Mouse (Mus musculus) embryo, embryonic 10.5 days (tissue): ENCODE measurements around the gene Fut11.
A peak's percentile ranks its signal among the peaks of the same experiment; 100 is the strongest.
"Not testable (repeated sequence)": the region's sequence is repeated elsewhere in the genome, so short reads cannot be mapped to it uniquely, and the experiment has no call there.

ENCODE experiments used
- DNase-seq: peaks from one replicate; pipeline ENCODE4 v3.0.0-alpha.2; 2015; ENCODE audit warnings: low spot score

Gene Fut11

GRCm38 (mm10) chr14:20674064-20674833 is 20.5 kb upstream of the Fut11 start, which contains the start of gene Sec24c:
Gene Sec24c, plus strand, starts transcription at chr14:20674308.
- DNase-seq = peak; percentile 100

- no peak for DNase-seq
Measured at GRCm38 (mm10) chr14:20677906-20678305, 16.9 kb upstream of the Fut11 start.

- no peak for DNase-seq
Measured at GRCm38 (mm10) chr14:20681742-20682141, 13.0 kb upstream of the Fut11 start.

GRCm38 (mm10) chr14:20682498-20682897 is 12.3 kb upstream of the Fut11 start:
- no peak for DNase-seq

- no peak for DNase-seq
Measured at GRCm38 (mm10) chr14:20686576-20686975, 8.2 kb upstream of the Fut11 start.

- DNase-seq = no peak
Measured at GRCm38 (mm10) chr14:20689009-20689408, 5.8 kb upstream of the Fut11 start.

GRCm38 (mm10) chr14:20691772-20692171 is 3.0 kb upstream of the Fut11 start:
- no peak for DNase-seq

GRCm38 (mm10) chr14:20693589-20694101 is 1.1 kb upstream of the Fut11 start:
- no peak for DNase-seq

- DNase-seq = no peak
Measured at GRCm38 (mm10) chr14:20694185-20694883, 434 bp upstream of the Fut11 start.

GRCm38 (mm10) chr14:20695761-20696520 is 1.2 kb downstream of the Fut11 start:
- DNase-seq = peak; percentile 12

GRCm38 (mm10) chr14:20696986-20697385 is 2.2 kb downstream of the Fut11 start:
- DNase-seq = peak; percentile 69

GRCm38 (mm10) chr14:20698515-20698914 is 3.7 kb downstream of the Fut11 start:
- no peak for DNase-seq

GRCm38 (mm10) chr14:20700362-20700761 is 5.6 kb downstream of the Fut11 start:
- DNase-seq = no peak

GRCm38 (mm10) chr14:20701554-20701953 is 6.8 kb downstream of the Fut11 start:
- DNase-seq = no peak

- peak; percentile 13 for DNase-seq
Measured at GRCm38 (mm10) chr14:20702096-20702740, 7.5 kb downstream of the Fut11 start.

GRCm38 (mm10) chr14:20702741-20703381 is 8.1 kb downstream of the Fut11 start, which contains the start of gene Chchd1:
Gene Chchd1, plus strand, starts transcription at chr14:20703006.
- peak; percentile 94 for DNase-seq

GRCm38 (mm10) chr14:20703461-20703860 is 8.7 kb downstream of the Fut11 start:
- not testable (repeated sequence) for DNase-seq

GRCm38 (mm10) chr14:20707201-20708190 is 12.7 kb downstream of the Fut11 start, which contains the start of gene Zswim8:
Gene Zswim8, plus strand, starts transcription at chr14:20707552.
- DNase-seq = peak; percentile 95

- DNase-seq = no peak
Measured at GRCm38 (mm10) chr14:20708239-20708638, 13.5 kb downstream of the Fut11 start.

GRCm38 (mm10) chr14:20713832-20714231 is 19.1 kb downstream of the Fut11 start:
- no peak for DNase-seq
